Mouse (Mus musculus) adrenal gland, adult 18-20 months (tissue): ENCODE data around the gene Tspan5. TPM values are rescaled to one million over a fixed set of nuclear protein-coding genes. Genes with fewer than 3 reads are reported as not detected.

ENCODE experiments used
- DNase-seq, 2 experiments: peaks; one replicate each; pipeline ENCODE4 v3.0.0; 2021 to 2022; ENCODE audit warnings: low spot score in 2 of 2
- total RNA-seq, 2 experiments: library from RNA; stranded (reverse); gene quantifications; 1 replicate in 1 of 2; 2 replicates in 1 of 2; pipeline ENCODE4 v1.2.3; 2021

Gene Tspan5
- total RNA-seq, 2 experiments from 2014 or later = 58.5 to 61.8 TPM

DNA sequence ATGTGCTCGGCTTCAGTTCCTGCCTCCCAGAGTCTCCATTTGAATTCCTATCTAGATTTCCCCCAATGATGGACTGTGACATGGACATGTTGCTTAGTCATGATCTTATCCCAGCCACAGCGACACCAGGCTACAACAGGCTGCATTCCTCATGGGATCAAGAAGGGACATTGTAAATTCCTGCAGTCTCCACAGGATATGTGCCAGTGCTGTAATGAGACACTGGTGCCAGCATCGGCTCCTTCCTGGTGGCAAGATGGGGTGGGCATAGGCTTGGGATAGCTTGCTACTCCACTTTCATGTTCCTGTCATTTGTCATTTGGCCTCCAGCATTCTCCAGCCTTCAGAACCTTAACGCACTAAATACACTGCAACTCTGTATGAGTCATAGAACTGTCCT lies 175.0 kb downstream of the Tspan5 start:
- no peak for DNase-seq

GRCm38 (mm10) chr3:138918241-138918640 lies 176.2 kb downstream of the Tspan5 start:
- DNase-seq = no peak

DNA sequence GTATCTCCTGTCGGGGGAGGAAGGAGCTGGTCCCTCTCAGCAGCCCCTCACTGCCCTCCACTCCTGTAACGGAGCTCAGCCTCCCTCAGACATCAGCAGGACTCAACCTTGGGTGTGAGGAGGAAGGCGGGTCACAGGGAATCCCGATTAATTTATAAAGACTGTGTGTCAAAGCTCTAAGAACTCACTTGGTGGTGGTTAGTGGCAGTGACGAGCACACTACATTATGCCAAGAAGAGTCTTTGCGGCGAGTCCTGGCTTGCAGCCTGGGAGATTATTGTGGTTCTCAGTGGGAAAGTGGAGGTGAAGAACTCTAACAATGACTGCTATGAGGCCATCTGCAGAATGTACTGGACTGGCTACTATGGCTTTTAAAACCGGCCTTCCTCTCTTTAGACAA lies 184.2 kb downstream of the Tspan5 start:
- no peak for DNase-seq

GRCm38 (mm10) chr3:138927437-138927836 lies 185.4 kb downstream of the Tspan5 start:
- no peak for DNase-seq

DNA sequence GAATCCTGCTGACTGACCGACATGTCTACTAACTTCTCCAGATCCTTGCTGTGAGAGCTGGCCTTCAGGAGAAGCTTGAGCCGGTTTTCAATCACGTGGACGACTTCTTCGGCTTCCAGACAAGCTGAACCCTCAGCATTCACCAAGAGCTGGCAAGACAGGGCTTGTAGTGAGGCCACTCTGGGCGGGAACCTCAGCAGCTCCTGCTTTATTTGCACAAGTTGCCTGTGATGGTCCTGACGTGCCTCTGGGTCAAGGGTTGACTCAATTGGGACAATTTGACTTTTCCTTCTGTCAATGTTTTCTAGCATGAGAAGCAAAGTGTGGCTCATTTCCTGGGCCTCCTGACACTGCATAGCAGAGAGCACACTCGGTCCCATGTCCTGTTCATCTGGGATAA lies 194.8 kb downstream of the Tspan5 start:
- DNase-seq = no peak

DNA sequence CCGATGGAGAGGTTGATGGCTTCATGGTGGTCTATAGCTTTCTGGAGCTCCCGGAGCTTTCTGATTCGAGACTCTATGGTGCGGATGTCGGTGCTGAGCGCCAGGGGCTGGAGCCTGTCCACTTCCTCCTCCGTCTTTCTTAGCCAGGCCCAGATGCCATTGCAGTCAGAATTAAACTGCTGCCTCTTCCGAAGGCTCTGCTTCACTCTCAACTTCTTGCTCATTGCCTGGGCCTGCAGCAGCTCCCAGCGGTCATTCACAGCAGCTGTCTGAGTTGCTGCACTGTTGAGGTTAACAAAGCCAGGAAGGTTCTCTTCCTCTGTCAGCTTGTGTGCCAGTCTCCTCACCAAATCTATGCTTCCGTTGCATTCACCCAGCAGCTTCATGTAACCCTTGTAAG lies 195.2 kb downstream of the Tspan5 start:
- DNase-seq = no peak

GRCm38 (mm10) chr3:138941604-138942003 lies 199.6 kb downstream of the Tspan5 start:
- DNase-seq = no peak

DNA sequence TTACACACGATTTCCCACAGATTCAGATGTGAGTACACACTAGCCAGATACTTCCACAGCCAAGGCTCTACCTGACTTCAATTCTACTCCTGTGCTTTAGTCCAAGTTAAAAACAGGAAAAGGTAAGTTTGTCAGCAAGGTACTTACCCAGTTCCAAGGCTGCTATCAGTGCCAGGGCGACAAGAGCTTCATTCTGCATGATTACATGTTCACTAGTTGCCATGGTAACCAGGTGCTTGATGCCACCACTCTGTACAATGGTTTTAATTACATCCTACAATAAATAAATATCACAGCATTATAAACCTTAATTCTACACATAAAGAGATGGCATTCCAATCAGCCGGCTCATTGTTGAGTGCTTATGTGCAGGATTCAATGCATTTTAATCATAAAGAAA lies 203.5 kb downstream of the Tspan5 start:
- no peak for DNase-seq

- DNase-seq = no peak
Measured at GRCm38 (mm10) chr3:138949081-138949480, 207.1 kb downstream of the Tspan5 start.

DNA sequence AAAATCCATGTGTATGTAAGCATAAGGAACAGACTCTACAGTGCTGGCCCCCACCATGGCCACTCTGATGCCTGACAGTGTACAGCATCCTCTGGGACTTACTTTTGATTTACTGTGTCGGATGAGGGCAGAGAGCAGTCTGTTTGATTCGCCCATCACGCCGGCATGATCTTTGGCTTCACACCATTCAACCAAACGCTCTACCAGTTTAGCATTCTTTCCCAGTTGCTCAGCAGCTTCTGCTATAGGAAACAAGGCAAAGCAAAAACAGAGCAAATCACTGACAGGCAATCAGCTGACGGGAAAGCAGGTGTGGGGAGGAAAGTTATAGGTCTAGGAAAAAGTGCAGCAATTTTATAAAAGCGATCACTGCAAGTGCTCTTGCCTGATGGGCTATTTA lies 213.2 kb downstream of the Tspan5 start:
- no peak for DNase-seq

Other genes with a start within 250 kb of the Tspan5 start
- gene Eif4e, start 216.0 kb upstream of the Tspan5 start, total RNA-seq = 100 to 1,000 TPM; 202 to 217 TPM